Mouse (Mus musculus): ENCODE results near the gene Gm9913. TPM values are rescaled to one million over a fixed set of nuclear protein-coding genes. Genes with fewer than 3 reads are reported as not detected.

The Gm9913 gene
- polyA plus RNA-seq, 1 experiment from 2014 or later = 0.25 TPM

GRCm38 (mm10) chr2:125501526-125501925 is 3.4 kb upstream of the Gm9913 start:
- H3K27ac ChIP-seq = no peak overlapping the region
- no peak overlapping the region for H3K4me2 ChIP-seq (replicated peaks)
- ATAC-seq (ENCODE audit: low FRiP score, low read depth) = no peak
- no peak overlapping the region for H3K4me3 ChIP-seq
- peaks cover 28% of the 10 kb centered on the region; the same call in 1 of the 2 replicates for H3K36me3 ChIP-seq
- peaks cover 29% of the 10 kb centered on the region for H3K27me3 ChIP-seq
- H3K9me3 ChIP-seq = no peaks in the 10 kb centered on the region
- peaks cover 14% of the 10 kb centered on the region for H3K4me1 ChIP-seq
- no peak overlapping the region for H3K9ac ChIP-seq

GRCm38 (mm10) chr2:125505746-125506315 is 942 bp downstream of the Gm9913 start:
- Histone ChIP-seq H3K9me3 (no peaks in the 10 kb centered on the region), H3K9ac (peak overlapping the region; percentile 88), H3K36me3 (peaks cover 15% of the 10 kb centered on the region; the same call in 1 of the 2 replicates), H3K4me1 (peaks cover 20% of the 10 kb centered on the region), H3K27ac (peak overlapping the region; percentile 91), H3K27me3 (peaks cover 34% of the 10 kb centered on the region), H3K4me2 (replicated peaks) (peak overlapping the region; percentile 85), H3K4me3 (peak overlapping the region; percentile 79)
- ATAC-seq (ENCODE audit: low FRiP score, low read depth) = peak; percentile 85
- under 1% methylated on average over 48 of the region's 48 CpGs for WGBS

- peaks cover 20% of the 10 kb centered on the region for H3K4me1 ChIP-seq
- peak overlapping the region; percentile 88 for H3K9ac ChIP-seq
- H3K4me3 ChIP-seq = peak overlapping the region; percentile 79
- H3K27me3 ChIP-seq = peaks cover 34% of the 10 kb centered on the region
- ATAC-seq (ENCODE audit: low FRiP score, low read depth) = peak; percentile 90
- H3K27ac ChIP-seq = peak overlapping the region; percentile 91
- WGBS = under 1% methylated on average over 37 of the region's 37 CpGs
- no peaks in the 10 kb centered on the region for H3K9me3 ChIP-seq
- H3K4me2 ChIP-seq (replicated peaks) = peak overlapping the region; percentile 85
- H3K36me3 ChIP-seq = peaks cover 14% of the 10 kb centered on the region; the same call in 1 of the 2 replicates
Observed at GRCm38 (mm10) chr2:125506316-125507054, 1.6 kb downstream of the Gm9913 start.

- peak within 1 kb of the TSS; percentile 91 for H3K27ac ChIP-seq
- peaks cover 30% of the 10 kb centered on the region for H3K27me3 ChIP-seq
- WGBS = 83% methylated on average over 4 of the region's 4 CpGs
Observed at GRCm38 (mm10) chr2:125507893-125508292, 3.0 kb downstream of the Gm9913 start, which contains the start of gene Fbn1. Fbn1 (minus strand) TSS chr2:125507993.

GRCm38 (mm10) chr2:125508381-125508780 is 3.5 kb downstream of the Gm9913 start:
- WGBS = 95% methylated on average over 5 of the region's 5 CpGs
- H3K27me3 ChIP-seq = peaks cover 30% of the 10 kb centered on the region
- H3K4me2 ChIP-seq (replicated peaks) = no peak overlapping the region
- H3K36me3 ChIP-seq = no peaks in the 10 kb centered on the region
- H3K27ac ChIP-seq = no peak overlapping the region
- H3K9ac ChIP-seq = no peak overlapping the region
- H3K9me3 ChIP-seq = no peaks in the 10 kb centered on the region
- ATAC-seq (ENCODE audit: low FRiP score, low read depth) = no peak
- H3K4me3 ChIP-seq = no peak overlapping the region
- H3K4me1 ChIP-seq = peaks cover 20% of the 10 kb centered on the region

More at GRCm38 (mm10) chr2:125507893-125508292, 3.0 kb downstream of the Gm9913 start, which contains the start of gene Fbn1:
- Histone ChIP-seq H3K9ac (peak within 1 kb of the TSS; percentile 88), H3K9me3 (no peaks in the 10 kb centered on the region), H3K4me2 (replicated peaks) (peak within 1 kb of the TSS; percentile 85), H3K4me1 (peaks cover 20% of the 10 kb centered on the region), H3K36me3 (peaks cover 2% of the 10 kb centered on the region; the same call in 1 of the 2 replicates), H3K4me3 (peak within 1 kb of the TSS; percentile 79)
- no peak for ATAC-seq (ENCODE audit: low FRiP score, low read depth)

- H3K9ac ChIP-seq = no peak overlapping the region
- no peak overlapping the region for H3K4me2 ChIP-seq (replicated peaks)
- peaks cover 21% of the 10 kb centered on the region for H3K27me3 ChIP-seq
- peaks cover 6% of the 10 kb centered on the region; the same call in 1 of the 2 replicates for H3K4me1 ChIP-seq
- H3K36me3 ChIP-seq = no peaks in the 10 kb centered on the region
- WGBS = 57% methylated on average over 2 of the region's 2 CpGs
- ATAC-seq (ENCODE audit: low FRiP score, low read depth) = no peak
- H3K4me3 ChIP-seq = no peak overlapping the region
- no peaks in the 10 kb centered on the region for H3K9me3 ChIP-seq
- no peak overlapping the region for H3K27ac ChIP-seq
Observed at GRCm38 (mm10) chr2:125510752-125511151, 5.9 kb downstream of the Gm9913 start.

- Histone ChIP-seq H3K4me2 (replicated peaks) (no peak overlapping the region), H3K4me1 (peaks cover 8% of the 10 kb centered on the region), H3K9ac (no peak overlapping the region), H3K9me3 (no peaks in the 10 kb centered on the region), H3K36me3 (no peaks in the 10 kb centered on the region), H3K4me3 (no peak overlapping the region), H3K27ac (no peak overlapping the region), H3K27me3 (peaks cover 21% of the 10 kb centered on the region)
- 89% methylated on average over 4 of the region's 4 CpGs for WGBS
- ATAC-seq (ENCODE audit: low FRiP score, low read depth) = no peak
Observed at GRCm38 (mm10) chr2:125511898-125512297, 7.0 kb downstream of the Gm9913 start.

- Histone ChIP-seq H3K36me3 (no peaks in the 10 kb centered on the region), H3K9ac (no peak overlapping the region), H3K4me1 (peaks cover 4% of the 10 kb centered on the region), H3K4me3 (no peak overlapping the region), H3K27me3 (peaks cover 20% of the 10 kb centered on the region), H3K4me2 (replicated peaks) (no peak overlapping the region), H3K9me3 (no peaks in the 10 kb centered on the region), H3K27ac (no peak overlapping the region)
- ATAC-seq (ENCODE audit: low FRiP score, low read depth) = no peak
- WGBS = 79% methylated on average over 4 of the region's 4 CpGs
Observed at GRCm38 (mm10) chr2:125512544-125512943, 7.7 kb downstream of the Gm9913 start.

- no peak overlapping the region for H3K4me3 ChIP-seq
- H3K9me3 ChIP-seq = no peaks in the 10 kb centered on the region
- H3K9ac ChIP-seq = no peak overlapping the region
- no peak for ATAC-seq (ENCODE audit: low FRiP score, low read depth)
- H3K36me3 ChIP-seq = no peaks in the 10 kb centered on the region
- no peak overlapping the region for H3K4me2 ChIP-seq (replicated peaks)
- H3K27me3 ChIP-seq = 0 out of 2 replicates have a peak, but pooled peaks cover 5% of the 10 kb centered on the region
- H3K4me1 ChIP-seq = peaks cover 4% of the 10 kb centered on the region
- H3K27ac ChIP-seq = no peak overlapping the region
- 30% methylated on average over 3 of the region's 3 CpGs for WGBS
Observed at GRCm38 (mm10) chr2:125514391-125514790, 9.5 kb downstream of the Gm9913 start.

- no peak for ATAC-seq (ENCODE audit: low FRiP score, low read depth)
- 78% methylated on average over 12 of the region's 12 CpGs for WGBS
- H3K9ac ChIP-seq = no peak overlapping the region
Observed at GRCm38 (mm10) chr2:125515291-125516057, 10.6 kb downstream of the Gm9913 start.

GRCm38 (mm10) chr2:125516594-125516993 is 11.7 kb downstream of the Gm9913 start:
- 6% methylated on average over 4 of the region's 4 CpGs for WGBS

More at GRCm38 (mm10) chr2:125515291-125516057, 10.6 kb downstream of the Gm9913 start:
- H3K9me3 ChIP-seq = no peaks in the 10 kb centered on the region
- H3K27me3 ChIP-seq = no peaks in the 10 kb centered on the region
- H3K4me2 ChIP-seq (replicated peaks) = no peak overlapping the region
- H3K36me3 ChIP-seq = no peaks in the 10 kb centered on the region
- H3K27ac ChIP-seq = no peak overlapping the region
- H3K4me3 ChIP-seq = no peak overlapping the region
- peaks cover 4% of the 10 kb centered on the region for H3K4me1 ChIP-seq

GRCm38 (mm10) chr2:125525484-125525883 is 20.6 kb downstream of the Gm9913 start:
- H3K36me3 ChIP-seq = no peaks in the 10 kb centered on the region
- no peaks in the 10 kb centered on the region for H3K27me3 ChIP-seq
- no peak for ATAC-seq (ENCODE audit: low FRiP score, low read depth)
- no peaks in the 10 kb centered on the region for H3K4me1 ChIP-seq
- no peaks in the 10 kb centered on the region for H3K9me3 ChIP-seq
- H3K27ac ChIP-seq = no peak overlapping the region
- no peak overlapping the region for H3K4me2 ChIP-seq (replicated peaks)
- 80% methylated on average over 2 of the region's 2 CpGs for WGBS
- no peak overlapping the region for H3K4me3 ChIP-seq
- no peak overlapping the region for H3K9ac ChIP-seq

More at GRCm38 (mm10) chr2:125516594-125516993, 11.7 kb downstream of the Gm9913 start:
- peaks cover 4% of the 10 kb centered on the region for H3K4me1 ChIP-seq
- no peaks in the 10 kb centered on the region for H3K36me3 ChIP-seq
- no peak overlapping the region for H3K4me2 ChIP-seq (replicated peaks)
- no peaks in the 10 kb centered on the region for H3K9me3 ChIP-seq
- no peaks in the 10 kb centered on the region for H3K27me3 ChIP-seq
- no peak overlapping the region for H3K4me3 ChIP-seq
- no peak overlapping the region for H3K27ac ChIP-seq
- ATAC-seq (ENCODE audit: low FRiP score, low read depth) = no peak
- no peak overlapping the region for H3K9ac ChIP-seq
